Mouse (Mus musculus): ENCODE measurements around the gene Car9.

The Car9 gene

GRCm38 (mm10) chr4:43496587-43496986, 10.2 kb upstream of the Car9 start:
- DNase-seq = no peak

- no peak for DNase-seq
Measured at GRCm38 (mm10) chr4:43497405-43497804, 9.4 kb upstream of the Car9 start.

- no peak for DNase-seq
Measured at GRCm38 (mm10) chr4:43497946-43498345, 8.8 kb upstream of the Car9 start.

GRCm38 (mm10) chr4:43498983-43499382, 7.8 kb upstream of the Car9 start:
- DNase-seq = no peak

- DNase-seq = peak; percentile 81
Measured at GRCm38 (mm10) chr4:43499407-43500333, 7.1 kb upstream of the Car9 start, which contains the start of gene Arhgef39. Arhgef39 (minus strand) TSS chr4:43499695.

- no peak for DNase-seq
Measured at GRCm38 (mm10) chr4:43503041-43503440, 3.7 kb upstream of the Car9 start.

GRCm38 (mm10) chr4:43503506-43503905, 3.3 kb upstream of the Car9 start:
- DNase-seq = no peak

- no peak for DNase-seq
Measured at GRCm38 (mm10) chr4:43504269-43504668, 2.5 kb upstream of the Car9 start.

GRCm38 (mm10) chr4:43506074-43506473, 692 bp upstream of the Car9 start:
- no peak for DNase-seq

- no peak for DNase-seq
Measured at GRCm38 (mm10) chr4:43507938-43508665, 1.3 kb downstream of the Car9 start.

- no peak for DNase-seq
Measured at GRCm38 (mm10) chr4:43508666-43508997, 1.9 kb downstream of the Car9 start.

- DNase-seq = no peak
Measured at GRCm38 (mm10) chr4:43509109-43509508, 2.3 kb downstream of the Car9 start.

- no peak for DNase-seq
Measured at GRCm38 (mm10) chr4:43511675-43512454, 5.1 kb downstream of the Car9 start.

GRCm38 (mm10) chr4:43512653-43513052, 5.9 kb downstream of the Car9 start:
- DNase-seq = no peak

GRCm38 (mm10) chr4:43513300-43513699, 6.5 kb downstream of the Car9 start:
- DNase-seq = no peak

- DNase-seq = no peak
Measured at GRCm38 (mm10) chr4:43513791-43514190, 7.0 kb downstream of the Car9 start.

GRCm38 (mm10) chr4:43515764-43516708, 9.3 kb downstream of the Car9 start:
- DNase-seq = no peak

- DNase-seq = no peak
Measured at GRCm38 (mm10) chr4:43519551-43519950, 12.8 kb downstream of the Car9 start.

GRCm38 (mm10) chr4:43519956-43520355, 13.2 kb downstream of the Car9 start:
- DNase-seq = peak; percentile 88

- DNase-seq = no peak
Measured at GRCm38 (mm10) chr4:43527880-43528279, 21.1 kb downstream of the Car9 start.

- no peak for DNase-seq
Measured at GRCm38 (mm10) chr4:43528487-43528886, 21.7 kb downstream of the Car9 start.

- no peak for DNase-seq
Measured at GRCm38 (mm10) chr4:43530081-43530501, 23.3 kb downstream of the Car9 start.

Data from cerebellum, adult 9-10 months (tissue).